Mouse (Mus musculus): ENCODE measurements around the gene Colq. TPM values are rescaled to one million over a fixed set of nuclear protein-coding genes. Genes with fewer than 3 reads are reported as not detected.
"Not testable (repeated sequence)": the region's sequence is repeated elsewhere in the genome, so short reads cannot be mapped to it uniquely, and the experiment has no call there.

Gene Colq
- polyA plus RNA-seq (2012; rRNA removed) = 1.3 and 1.7 TPM in 2 replicates

DNA sequence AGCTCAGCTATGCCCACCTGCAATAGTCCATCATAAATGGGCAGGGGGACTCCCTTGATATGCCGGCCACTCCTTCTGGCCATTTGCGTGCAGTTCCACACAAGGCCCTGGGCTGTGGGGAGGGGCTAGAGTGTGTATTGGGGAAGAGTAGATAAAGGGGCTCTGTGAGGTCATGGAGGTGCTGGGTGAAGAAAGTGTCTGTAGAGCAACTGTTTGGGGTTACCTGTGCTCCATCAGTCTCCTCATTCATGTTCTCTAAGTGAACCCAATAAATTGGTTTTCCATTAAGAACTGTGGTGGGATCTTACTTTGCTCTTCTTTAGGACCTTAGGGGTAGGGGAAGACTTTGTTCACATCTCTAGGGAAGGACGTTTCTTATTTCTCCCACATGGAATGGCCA lies at the start of gene Colq:
Gene Colq, minus strand, starts transcription at position 101 of the 400 bp plus-strand sequence.
- 82% methylated on average over 3 of the region's 3 CpGs for WGBS
- DNase-seq (ENCODE audit: low read depth, low spot score) = no peak

DNA sequence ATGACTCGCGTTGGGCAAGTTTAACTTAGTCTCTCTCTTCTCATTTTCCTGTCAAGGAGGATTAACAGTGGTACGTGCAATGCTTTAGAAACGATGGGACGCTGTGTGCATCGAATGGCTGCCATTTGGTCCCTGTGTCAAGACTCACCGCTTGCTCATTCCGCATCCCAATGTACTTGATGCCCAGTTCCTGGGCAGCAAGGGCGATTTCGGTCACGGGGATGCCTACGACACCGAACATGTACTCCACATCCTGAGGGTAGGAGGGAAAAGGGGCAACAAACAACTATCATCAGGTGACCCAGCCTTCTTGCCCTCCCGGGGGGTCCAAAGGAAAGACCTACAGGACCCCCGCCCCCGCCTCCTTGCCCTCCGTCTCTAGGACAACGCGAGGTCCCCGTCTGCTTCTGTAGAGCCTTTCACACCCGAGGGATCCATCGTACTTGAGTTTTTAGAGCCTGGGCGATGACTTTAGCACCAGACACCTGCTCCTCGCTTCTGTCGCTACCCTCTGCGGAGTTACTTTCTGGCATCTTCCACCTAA lies 49.3 kb upstream of the Colq start, which contains the start of gene Gm49387:
Gene Gm49387, minus strand, starts transcription at position 533 of the 544 bp plus-strand sequence.
- 4% methylated on average over 26 of the region's 26 CpGs for WGBS
- DNase-seq (ENCODE audit: low read depth, low spot score) = no peak

DNA sequence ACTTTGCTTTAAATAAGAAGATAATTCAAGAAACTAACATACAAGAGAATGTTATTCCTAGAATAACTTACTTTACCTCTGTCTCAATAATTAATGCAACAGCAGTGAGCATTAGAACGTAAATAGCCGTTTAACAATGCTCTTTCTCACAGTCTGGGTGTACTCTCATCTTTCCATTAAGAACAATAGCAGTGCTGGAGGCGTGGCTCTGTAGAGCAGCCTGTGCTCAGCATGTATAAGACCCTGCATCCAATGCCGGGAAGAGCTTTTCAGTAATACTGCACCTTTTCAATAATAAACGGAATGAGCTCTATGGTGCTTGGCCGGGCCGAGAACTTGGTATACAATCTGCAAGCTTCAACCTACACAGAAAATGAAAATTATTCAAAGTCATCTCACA lies 39.5 kb upstream of the Colq start:
- WGBS = 81% methylated on average over 7 of the region's 7 CpGs
- DNase-seq (ENCODE audit: low read depth, low spot score) = no peak

GRCm38 (mm10) chr14:31622748-31623147 lies 31.6 kb upstream of the Colq start:
- WGBS = 81% methylated on average over 12 of the region's 12 CpGs
- DNase-seq (ENCODE audit: low read depth, low spot score) = no peak

DNA sequence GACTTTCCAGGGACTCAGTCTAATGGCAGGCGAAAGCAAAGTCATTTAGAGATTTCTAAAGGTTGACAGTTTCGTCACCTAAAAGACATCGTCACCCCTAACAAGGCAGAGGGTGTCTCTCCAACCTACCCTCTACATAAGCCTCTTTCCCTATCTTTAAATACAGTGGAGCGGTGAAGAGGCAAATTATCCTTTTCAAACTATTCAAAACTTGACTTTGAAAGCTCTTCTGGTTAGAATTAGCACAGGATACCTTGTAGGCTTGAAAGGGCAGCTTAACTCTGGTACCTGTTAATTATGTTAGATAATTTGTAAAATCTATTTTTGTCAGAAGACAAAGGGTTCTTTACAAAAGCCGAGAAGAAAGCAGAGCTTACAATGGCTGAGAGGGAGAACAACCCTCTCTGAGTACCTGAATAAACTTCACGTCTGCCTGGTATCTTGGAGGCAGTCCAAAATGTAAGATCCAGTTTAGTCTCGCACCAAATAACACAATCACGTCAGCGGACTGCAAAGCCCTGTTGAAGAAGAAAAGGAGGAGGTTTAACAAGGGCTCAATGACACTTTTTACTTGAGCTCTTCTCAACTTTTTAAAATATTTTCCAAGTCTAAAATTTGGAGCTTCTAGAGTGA lies 29.6 kb upstream of the Colq start:
- DNase-seq (ENCODE audit: low read depth, low spot score) = no peak
- WGBS = 83% methylated on average over 9 of the region's 9 CpGs

DNA sequence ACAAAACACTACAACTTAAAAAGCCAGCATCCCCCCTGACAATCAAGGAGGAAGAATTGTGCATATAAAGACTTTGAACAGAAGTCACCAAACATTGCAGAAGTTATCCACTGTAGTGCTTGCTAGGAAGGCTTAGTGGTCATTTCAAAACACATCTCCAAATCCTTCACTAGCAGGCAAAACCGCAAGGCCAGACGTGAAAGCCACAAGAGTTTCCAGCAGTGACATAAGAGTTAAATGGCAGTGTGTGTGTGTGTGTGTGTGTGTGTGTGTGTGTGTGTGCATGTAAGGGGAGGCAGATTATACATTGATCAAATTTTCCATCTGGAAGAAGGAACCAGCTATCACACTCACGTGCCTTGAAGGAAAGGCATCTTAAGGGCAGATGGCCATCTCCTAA lies 26.9 kb upstream of the Colq start:
- 77% methylated on average over 3 of the region's 3 CpGs for WGBS
- no peak for DNase-seq (ENCODE audit: low read depth, low spot score)

GRCm38 (mm10) chr14:31617204-31617603 lies 26.1 kb upstream of the Colq start:
- DNase-seq (ENCODE audit: low read depth, low spot score) = no peak
- WGBS = 80% methylated on average over 9 of the region's 9 CpGs

DNA sequence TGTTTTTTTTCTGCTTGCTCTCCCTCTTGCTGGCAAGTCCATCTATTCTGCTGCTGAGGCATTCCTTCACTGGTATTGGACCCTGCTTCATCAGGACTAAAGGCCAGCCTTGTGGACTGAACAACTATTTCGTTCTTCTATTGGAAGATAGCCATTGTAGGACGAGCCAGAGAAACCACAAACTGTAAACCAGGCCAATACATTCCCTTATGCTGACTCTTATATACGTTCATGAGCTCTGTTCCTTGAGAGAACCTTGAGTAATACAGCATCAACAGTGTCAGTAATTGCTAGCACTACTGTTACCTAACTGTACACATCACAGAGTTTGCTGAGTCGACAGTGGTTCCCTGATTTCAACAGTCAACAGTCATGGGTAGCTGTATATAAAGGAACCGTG lies 22.5 kb upstream of the Colq start:
- no peak for DNase-seq (ENCODE audit: low read depth, low spot score)
- WGBS = 75% methylated on average over 5 of the region's 5 CpGs

GRCm38 (mm10) chr14:31611986-31612385 lies 20.8 kb upstream of the Colq start:
- no peak for DNase-seq (ENCODE audit: low read depth, low spot score)
- WGBS = 70% methylated on average over 4 of the region's 4 CpGs

DNA sequence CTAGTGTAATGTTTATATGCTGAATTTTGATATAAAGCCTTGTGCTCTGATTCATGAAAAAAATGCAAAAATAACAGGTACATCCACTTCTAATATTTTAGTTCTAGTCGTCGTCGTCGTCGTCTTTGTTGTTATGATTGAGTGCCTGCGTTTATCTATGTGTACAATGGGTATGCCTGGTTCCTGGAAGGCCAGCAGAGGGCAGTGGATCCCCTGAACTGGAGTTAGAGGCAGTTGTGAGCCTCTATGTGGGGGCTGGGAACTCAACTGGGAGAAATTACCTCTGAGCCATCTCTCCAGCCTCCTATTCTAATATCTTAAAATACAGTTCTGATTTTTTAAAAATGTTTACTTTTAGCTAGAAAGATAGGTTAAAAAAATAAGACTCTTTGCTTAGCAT lies 14.4 kb upstream of the Colq start:
- no peak for DNase-seq (ENCODE audit: low read depth, low spot score)
- 61% methylated on average over 6 of the region's 6 CpGs for WGBS

- DNase-seq (ENCODE audit: low read depth, low spot score) = no peak
- 74% methylated on average over 5 of the region's 5 CpGs for WGBS
Observed at GRCm38 (mm10) chr14:31604916-31605315, 13.8 kb upstream of the Colq start.

DNA sequence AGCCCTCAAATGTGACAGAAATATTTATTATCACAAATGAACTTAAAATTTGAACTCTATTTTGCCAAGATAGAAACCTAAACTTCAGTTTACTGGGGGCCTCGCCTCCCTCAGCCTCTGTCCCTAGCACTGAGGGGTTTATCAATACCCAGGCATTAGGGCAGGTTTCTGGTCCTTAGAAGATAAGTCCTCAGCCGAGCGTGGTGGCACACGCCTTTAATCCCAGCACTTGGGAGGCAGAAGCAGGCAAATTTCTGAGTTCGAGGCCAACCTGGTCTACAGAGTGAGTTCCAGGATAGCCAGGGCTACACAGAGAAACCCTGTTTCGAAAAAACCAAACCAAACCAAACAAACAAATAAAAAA lies 11.5 kb upstream of the Colq start:
- WGBS = 84% methylated on average over 6 of the region's 6 CpGs
- DNase-seq (ENCODE audit: low read depth, low spot score) = not testable (repeated sequence)

DNA sequence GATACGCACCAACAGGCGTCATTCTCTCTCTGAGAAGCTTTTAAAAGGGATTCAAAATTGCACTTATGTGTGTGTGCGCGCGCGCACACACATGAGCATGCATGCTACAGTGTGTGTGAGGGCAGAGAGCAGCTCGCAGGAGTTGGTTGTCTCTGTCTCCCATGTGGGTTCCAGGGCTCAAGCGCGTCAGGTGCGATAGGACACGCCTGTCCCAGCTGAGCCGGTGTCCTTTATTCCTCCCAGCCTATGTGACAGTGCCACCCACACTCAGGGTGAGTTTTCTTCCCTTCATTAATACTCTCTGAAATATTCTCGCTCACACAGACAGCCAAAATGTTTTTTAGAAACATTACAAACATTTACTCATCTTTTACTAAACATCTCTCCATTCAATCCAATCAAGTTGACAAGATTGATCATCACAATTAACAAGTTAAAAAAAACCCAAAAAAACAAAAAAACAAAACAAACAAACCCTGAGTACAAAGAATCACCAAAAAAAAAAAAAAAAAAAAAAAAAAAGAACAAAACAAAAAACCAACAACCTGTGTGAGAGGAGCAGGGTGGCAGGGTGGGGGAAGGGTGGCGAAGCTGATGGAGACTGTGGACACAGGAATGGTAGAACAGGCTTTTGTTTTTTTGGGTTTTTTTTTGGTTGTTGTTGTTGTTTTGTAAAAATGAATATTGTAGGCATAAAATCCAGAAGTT lies 10.9 kb upstream of the Colq start:
- WGBS = 94% methylated on average over 14 of the region's 14 CpGs
- no peak for DNase-seq (ENCODE audit: low read depth, low spot score)

DNA sequence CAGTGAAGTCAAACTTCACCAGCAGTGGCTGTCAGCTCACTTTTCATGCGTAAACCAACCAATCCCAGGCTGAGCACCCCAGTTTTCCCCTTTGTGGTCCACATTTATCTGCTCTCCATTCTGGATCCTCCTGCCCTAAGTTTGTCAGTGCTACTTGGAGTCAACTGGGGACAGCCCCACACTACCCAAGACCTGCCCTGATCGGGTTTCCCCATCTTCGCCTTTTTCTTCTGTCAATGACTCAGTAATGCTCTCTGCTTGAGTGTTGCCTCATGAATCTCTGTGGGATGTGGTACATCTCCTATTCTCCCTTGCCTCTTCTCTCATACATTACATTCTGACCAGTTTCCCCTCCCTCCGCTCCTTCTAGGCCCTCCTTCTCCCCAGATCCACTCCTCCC lies 6.3 kb upstream of the Colq start:
- WGBS = 82% methylated on average over 4 of the region's 4 CpGs
- no peak for DNase-seq (ENCODE audit: low read depth, low spot score)

DNA sequence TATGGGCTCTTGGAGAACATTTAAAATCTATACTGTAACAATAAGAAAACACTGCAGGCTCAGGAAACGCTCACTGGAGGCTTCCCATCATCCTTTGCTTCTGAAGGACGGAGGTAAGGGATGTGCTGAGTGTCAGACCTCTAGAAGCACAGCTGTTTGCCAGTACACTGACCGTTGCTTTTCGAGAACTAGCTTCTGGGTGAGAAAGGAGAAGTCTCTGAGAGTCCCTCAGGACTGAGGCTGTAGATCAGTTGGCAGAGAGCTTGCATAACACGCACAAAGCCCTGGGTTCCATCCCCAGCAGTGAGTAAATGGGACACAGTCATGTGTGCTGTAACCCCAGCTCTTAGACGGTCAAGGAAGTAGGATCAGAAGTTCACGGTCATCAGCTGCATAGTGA lies 5.3 kb upstream of the Colq start:
- 65% methylated on average over 7 of the region's 7 CpGs for WGBS
- DNase-seq (ENCODE audit: low read depth, low spot score) = no peak

GRCm38 (mm10) chr14:31594693-31595092 lies 3.5 kb upstream of the Colq start:
- WGBS = 48% methylated on average over 3 of the region's 3 CpGs
- no peak for DNase-seq (ENCODE audit: low read depth, low spot score)

DNA sequence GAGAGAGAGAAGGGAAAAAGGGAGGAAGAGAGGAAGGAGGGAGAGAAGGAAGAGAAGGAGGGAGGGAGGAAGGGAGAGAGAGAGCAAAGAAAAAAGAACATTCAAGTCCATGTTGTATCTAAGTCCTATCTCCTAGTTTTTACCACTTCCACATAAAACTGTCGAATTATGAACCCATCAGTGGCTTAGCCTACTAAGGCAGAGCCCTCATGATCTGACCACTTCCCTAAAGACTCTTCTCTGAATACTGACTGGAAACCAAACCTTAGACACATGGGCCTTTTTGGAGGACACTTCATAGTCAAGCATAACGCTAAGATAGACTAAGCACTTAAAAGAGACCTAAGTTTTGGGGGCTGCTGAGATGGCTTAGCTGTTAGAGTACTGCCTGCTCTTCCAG lies 1.9 kb upstream of the Colq start:
- no peak for DNase-seq (ENCODE audit: low read depth, low spot score)
- WGBS = 82% methylated on average over 2 of the region's 2 CpGs

- no peak for DNase-seq (ENCODE audit: low read depth, low spot score)
- 84% methylated on average over 8 of the region's 8 CpGs for WGBS
Observed at GRCm38 (mm10) chr14:31586451-31586850, 4.7 kb downstream of the Colq start.

DNA sequence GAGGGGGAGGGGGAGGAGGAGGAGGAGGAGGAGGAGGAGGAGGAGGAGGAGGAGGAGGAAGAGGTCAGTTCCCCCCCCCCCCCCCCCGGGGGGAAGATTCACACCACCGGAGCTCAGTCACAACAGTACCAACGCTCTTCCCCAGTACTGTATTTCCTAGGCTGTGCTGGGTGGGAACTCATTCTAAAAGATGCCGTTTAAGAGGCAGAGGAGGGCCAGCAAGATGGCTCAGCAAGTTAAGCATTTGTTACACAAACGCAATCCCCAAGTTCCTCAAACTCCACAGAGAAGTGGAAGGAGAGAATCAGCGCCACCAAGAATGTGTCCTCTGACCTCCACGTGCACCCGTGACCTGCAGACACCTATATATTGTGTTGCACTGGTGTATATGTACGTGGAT lies 8.1 kb downstream of the Colq start:
- whole genome bisulfite sequencing = 81% methylated on average over 9 of the region's 9 CpGs
- DNase-seq (ENCODE audit: low read depth, low spot score) = no peak

- WGBS = 55% methylated on average over 9 of the region's 9 CpGs
- DNase-seq (ENCODE audit: low read depth, low spot score) = no peak
Observed at GRCm38 (mm10) chr14:31577966-31578735, 13.0 kb downstream of the Colq start.
